Mouse (Mus musculus) hindbrain, embryonic 12.5 days (tissue): Measurements from ENCODE around the gene E2f7. TPM values are rescaled to one million over a fixed set of nuclear protein-coding genes. Genes with fewer than 3 reads are reported as not detected.

Source experiments
- ATAC-seq: fragments of 200-750 bp; cut with Nextera tagmentation; 2 replicates; pipeline ENCODE4 v1.8.0; 2017; ENCODE audit warnings: moderate TSS enrichment; ENCODE audit not compliant: low FRiP score
- H3K27ac ChIP-seq: fragments of 300-500 bp; sonication (generic); 2 replicates; pipeline ENCODE4 v1.5.1; 2016; ENCODE audit warnings: mild to moderate bottlenecking
- H3K27me3 ChIP-seq: fragments of 300-500 bp; sonication (generic); 2 replicates; pipeline ENCODE4 v1.6.1; 2016; ENCODE audit warnings: mild to moderate bottlenecking
- H3K36me3 ChIP-seq: fragments of 300-500 bp; sonication (generic); 2 replicates; pipeline ENCODE4 v1.6.1; 2016; ENCODE audit warnings: mild to moderate bottlenecking
- H3K4me1 ChIP-seq: fragments of 300-500 bp; sonication (generic); 2 replicates; pipeline ENCODE4 v1.6.1; 2016
- H3K4me2 ChIP-seq: fragments of 300-500 bp; sonication (generic); replicated peaks from 2 replicates; pipeline ENCODE4 v1.6.1; 2016; ENCODE audit warnings: mild to moderate bottlenecking
- H3K4me3 ChIP-seq: fragments of 300-500 bp; sonication (generic); 2 replicates; pipeline ENCODE4 v1.5.1; 2016; ENCODE audit warnings: mild to moderate bottlenecking
- H3K9ac ChIP-seq: fragments of 300-500 bp; sonication (generic); 2 replicates; pipeline ENCODE4 v1.6.1; 2016; ENCODE audit warnings: mild to moderate bottlenecking, moderate library complexity
- H3K9me3 ChIP-seq: fragments of 300-500 bp; sonication (generic); replicated peaks from 2 replicates; pipeline ENCODE4 v1.6.1; 2016; ENCODE audit warnings: mild to moderate bottlenecking
- WGBS: fragments of 180-500 bp; shearing (Covaris S2); methylation state at CpG from one replicate; pipeline ENCODE4 v1.1.7; 2016; 5-methylcytosine and 5-hydroxymethylcytosine counted together
- polyA plus RNA-seq: library from polyadenylated mRNA; unstranded; fragments of >200 nt; fragmentation: Nextera tagmentation; extraction: Ambion mirVana; gene quantifications from 2 replicates; pipeline ENCODE4 v1.2.1, GENCODE M21; 2016

E2f7 gene
- polyA plus RNA-seq, 1 experiment from 2014 or later = 22.5 TPM

GRCm38 (mm10) chr10:110811862-110812225, 66.6 kb downstream of the E2f7 start:
- WGBS = 60% methylated on average over 2 of the region's 2 CpGs
- no peaks in the 10 kb centered on the region for H3K27me3 ChIP-seq
- no peaks in the 10 kb centered on the region for H3K4me1 ChIP-seq

GRCm38 (mm10) chr10:110821139-110821538, 75.9 kb downstream of the E2f7 start:
- no peak for ATAC-seq
- Histone ChIP-seq H3K9ac (no peak overlapping the region), H3K27me3 (no peaks in the 10 kb centered on the region), H3K36me3 (no peaks in the 10 kb centered on the region), H3K27ac (no peak overlapping the region), H3K4me1 (no peaks in the 10 kb centered on the region), H3K4me3 (no peak overlapping the region), H3K9me3 (no peaks in the 10 kb centered on the region), H3K4me2 (no peak overlapping the region)
- 80% methylated on average over 11 of the region's 11 CpGs for WGBS

More at GRCm38 (mm10) chr10:110811862-110812225, 66.6 kb downstream of the E2f7 start:
- no peak overlapping the region for H3K27ac ChIP-seq
- H3K9ac ChIP-seq = no peak overlapping the region
- ATAC-seq = no peak
- no peak overlapping the region for H3K4me2 ChIP-seq
- H3K36me3 ChIP-seq = no peaks in the 10 kb centered on the region
- H3K4me3 ChIP-seq = no peak overlapping the region
- H3K9me3 ChIP-seq = no peaks in the 10 kb centered on the region

DNA sequence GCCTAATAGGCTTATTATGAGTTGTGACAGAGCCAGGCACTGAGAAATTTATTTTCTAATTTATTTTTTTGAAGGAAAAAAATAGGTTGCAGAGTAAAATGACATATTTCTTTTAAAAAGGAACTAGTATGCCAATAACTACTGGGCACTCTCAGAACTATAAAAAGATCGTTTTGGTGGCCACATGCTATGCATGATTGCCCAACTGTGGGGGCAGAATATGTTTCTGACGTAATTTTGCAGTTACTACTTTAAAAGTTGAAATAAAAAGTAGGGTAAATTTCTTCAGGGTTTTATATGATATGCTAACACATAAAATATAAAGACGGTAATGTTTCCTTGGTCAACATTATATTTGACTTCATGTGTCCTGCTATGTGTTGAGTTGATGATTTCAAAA, 76.5 kb downstream of the E2f7 start:
- H3K4me1 ChIP-seq = no peaks in the 10 kb centered on the region
- no peak overlapping the region for H3K4me2 ChIP-seq
- 84% methylated on average over 3 of the region's 3 CpGs for WGBS
- H3K9me3 ChIP-seq = no peaks in the 10 kb centered on the region
- no peaks in the 10 kb centered on the region for H3K36me3 ChIP-seq
- H3K27ac ChIP-seq = no peak overlapping the region
- no peak overlapping the region for H3K9ac ChIP-seq
- no peaks in the 10 kb centered on the region for H3K27me3 ChIP-seq
- H3K4me3 ChIP-seq = no peak overlapping the region
- no peak for ATAC-seq

DNA sequence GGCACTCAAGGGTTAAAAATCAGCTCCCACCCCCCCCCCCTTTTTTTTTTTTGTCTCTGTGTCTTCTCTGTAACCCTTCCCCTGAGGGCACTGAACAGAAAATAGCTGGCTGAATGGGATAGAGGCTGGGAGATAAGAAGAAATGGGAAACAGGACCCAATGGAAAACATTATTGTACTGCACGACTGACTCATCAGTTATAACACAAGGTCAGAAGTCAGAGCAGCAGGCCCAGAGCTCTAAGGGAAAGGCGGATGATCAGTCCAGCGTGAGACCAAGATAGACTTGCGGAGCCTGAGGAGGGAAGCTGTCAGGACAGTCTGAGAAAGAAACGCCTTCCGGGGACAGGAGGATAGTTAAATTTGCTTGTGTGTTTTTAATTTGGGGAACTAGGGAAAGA, 87.1 kb downstream of the E2f7 start:
- Histone ChIP-seq H3K4me1 (0 out of 2 replicates have a peak, but pooled peaks cover 3% of the 10 kb centered on the region), H3K27ac (no peak overlapping the region), H3K36me3 (no peaks in the 10 kb centered on the region), H3K9me3 (no peaks in the 10 kb centered on the region), H3K9ac (no peak overlapping the region), H3K27me3 (no peaks in the 10 kb centered on the region), H3K4me3 (no peak overlapping the region), H3K4me2 (no peak overlapping the region)
- no peak for ATAC-seq
- WGBS = 21% methylated on average over 6 of the region's 6 CpGs

DNA sequence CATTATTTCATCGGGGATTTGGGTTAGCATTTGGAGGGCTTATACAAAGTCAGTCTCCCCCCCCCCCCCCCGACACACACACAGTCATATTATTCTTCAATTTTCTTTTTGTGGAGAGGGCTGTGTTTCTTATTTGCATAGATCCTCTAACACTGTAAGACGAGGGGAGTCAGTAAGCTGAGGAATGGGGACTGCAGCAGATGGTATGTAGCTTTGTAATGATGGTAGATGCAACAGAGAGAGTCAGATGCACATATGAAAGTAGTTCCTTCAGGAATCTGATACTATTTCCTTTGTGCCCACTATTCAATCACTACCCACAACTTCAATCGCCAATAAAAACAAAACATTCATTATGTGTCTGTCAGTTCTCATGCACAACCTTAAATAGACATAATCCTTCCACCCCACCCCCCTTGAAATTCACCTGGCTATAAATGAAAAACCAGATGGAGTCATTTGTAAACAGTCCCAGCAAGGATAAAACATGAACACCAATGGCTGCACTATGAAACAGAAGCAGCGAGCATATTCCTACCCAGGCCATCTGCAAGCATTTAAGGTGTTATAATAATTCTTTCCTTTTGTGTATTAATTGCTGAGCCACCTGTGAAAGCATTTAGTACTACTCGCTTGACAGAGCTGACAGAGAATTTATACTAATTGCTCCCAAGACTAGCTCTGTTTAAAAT, 90.0 kb downstream of the E2f7 start:
- H3K36me3 ChIP-seq = no peaks in the 10 kb centered on the region
- H3K27me3 ChIP-seq = no peaks in the 10 kb centered on the region
- H3K27ac ChIP-seq = no peak overlapping the region
- WGBS = 71% methylated on average over 6 of the region's 6 CpGs
- no peak for ATAC-seq
- H3K4me3 ChIP-seq = no peak overlapping the region
- H3K4me2 ChIP-seq = no peak overlapping the region
- no peak overlapping the region for H3K9ac ChIP-seq
- 0 out of 2 replicates have a peak, but pooled peaks cover 3% of the 10 kb centered on the region for H3K4me1 ChIP-seq
- H3K9me3 ChIP-seq = no peaks in the 10 kb centered on the region

Other genes starting within 250 kb of the E2f7 start
- gene Csrp2, start 174.3 kb downstream of the E2f7 start, polyA plus RNA-seq = 148 and 160 TPM in 2 replicates